Mouse (Mus musculus): Measurements from ENCODE around the gene Sptb.
A peak's percentile ranks its signal among the peaks of the same experiment; 100 is the strongest.

Gene Sptb

DNA sequence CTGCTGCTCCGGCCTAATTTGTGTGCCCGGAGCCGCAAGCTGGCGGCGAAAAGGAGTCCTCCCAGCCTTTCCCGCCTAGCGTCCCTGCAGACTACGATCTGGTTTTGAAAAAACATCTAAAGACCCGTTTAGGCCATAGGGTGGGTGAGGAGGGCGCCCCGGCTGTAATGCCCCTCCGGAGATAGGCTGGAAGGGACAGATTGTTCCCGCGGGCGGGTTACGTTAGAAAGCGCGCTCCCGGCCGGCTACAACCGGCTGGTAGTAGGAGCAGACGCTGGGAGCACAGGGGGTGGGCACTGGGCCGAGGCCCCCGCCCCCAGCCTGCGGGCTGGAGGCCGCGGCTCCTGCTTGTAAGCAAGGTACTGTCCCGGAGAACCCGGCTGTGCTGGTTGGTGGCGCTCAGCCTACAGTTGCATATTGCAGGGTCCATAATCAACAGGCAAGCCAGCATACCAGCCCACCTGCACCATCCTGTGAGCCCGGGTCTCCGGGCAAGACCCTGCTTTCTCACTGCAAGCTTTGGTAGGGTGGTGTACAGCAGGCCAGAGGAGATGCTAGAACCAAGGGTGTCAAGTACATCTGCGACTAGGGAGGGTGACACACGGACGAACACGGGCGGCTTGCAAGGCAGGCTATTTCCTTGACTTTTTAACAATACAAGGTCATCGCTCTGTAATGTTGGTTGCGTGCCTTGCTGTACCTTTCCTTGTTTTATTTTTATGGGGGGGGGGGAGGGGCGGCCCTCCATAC, at the start of gene Sptb:
TSS of gene Sptb (minus strand) at position 197 of the 750 bp plus-strand sequence.
- no peak for DNase-seq (ENCODE audit: low read depth, low spot score)

DNA sequence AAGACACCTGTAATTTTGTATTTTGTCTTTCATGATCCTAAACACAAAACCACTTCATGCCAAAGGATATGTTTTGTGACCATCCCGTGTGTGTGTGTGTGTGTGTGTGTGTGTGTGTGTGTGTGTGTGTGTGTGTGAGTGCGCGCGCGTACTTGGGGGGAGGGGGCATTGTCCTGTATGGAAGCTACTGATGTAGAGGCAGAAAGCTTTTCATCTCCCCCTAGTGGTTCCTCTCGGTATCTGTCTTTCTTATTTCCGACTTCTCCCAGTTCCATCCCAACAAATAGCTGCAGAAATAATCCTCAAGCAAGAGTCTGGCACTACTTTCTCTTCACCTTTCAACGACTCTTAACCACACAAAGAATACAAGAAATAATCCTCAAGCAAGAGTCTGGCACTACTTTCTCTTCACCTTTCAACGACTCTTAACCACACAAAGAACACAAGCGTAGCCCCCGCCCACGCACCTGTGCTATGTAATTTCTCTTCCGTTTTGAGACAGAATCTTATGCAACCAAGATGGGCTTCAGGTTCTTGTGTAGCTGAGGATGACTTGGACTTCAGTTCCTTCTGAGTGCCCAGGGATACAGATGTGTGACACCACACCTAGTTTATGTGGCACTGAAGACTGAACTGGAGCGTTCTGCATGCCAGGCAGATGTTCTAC, 42.4 kb upstream of the Sptb start:
- DNase-seq (ENCODE audit: low read depth, low spot score): peak; percentile 55

- no peak for DNase-seq (ENCODE audit: low read depth, low spot score)
These were observed 40.6 kb upstream of the Sptb start for GRCm38 (mm10) chr12:76750866-76751459.

- DNase-seq (ENCODE audit: low read depth, low spot score): no peak
These were observed 17.6 kb upstream of the Sptb start for GRCm38 (mm10) chr12:76727955-76728354.

- no peak for DNase-seq (ENCODE audit: low read depth, low spot score)
These were observed 11.7 kb upstream of the Sptb start for GRCm38 (mm10) chr12:76722026-76722425.

GRCm38 (mm10) chr12:76720572-76720971, 10.2 kb upstream of the Sptb start:
- no peak for DNase-seq (ENCODE audit: low read depth, low spot score)

DNA sequence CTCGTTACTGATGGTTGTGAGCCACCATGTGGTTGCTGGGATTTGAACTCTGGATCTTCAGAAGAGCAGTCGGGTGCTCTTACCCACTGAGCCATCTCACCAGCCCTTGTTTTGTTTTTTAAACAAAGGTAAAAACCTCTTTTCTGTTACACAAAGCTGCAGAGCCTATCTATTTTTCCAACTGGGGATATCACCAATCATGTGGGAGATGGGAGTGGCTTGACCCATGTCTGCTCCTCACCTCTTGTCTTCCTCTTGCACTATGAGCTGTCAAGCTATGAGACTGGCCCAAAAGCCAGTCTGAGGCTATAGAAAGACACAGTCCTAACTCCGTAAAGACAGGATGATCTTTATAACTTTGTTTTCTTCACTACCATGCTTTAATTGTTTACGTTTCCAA, 8.0 kb upstream of the Sptb start:
- no peak for DNase-seq (ENCODE audit: low read depth, low spot score)

DNA sequence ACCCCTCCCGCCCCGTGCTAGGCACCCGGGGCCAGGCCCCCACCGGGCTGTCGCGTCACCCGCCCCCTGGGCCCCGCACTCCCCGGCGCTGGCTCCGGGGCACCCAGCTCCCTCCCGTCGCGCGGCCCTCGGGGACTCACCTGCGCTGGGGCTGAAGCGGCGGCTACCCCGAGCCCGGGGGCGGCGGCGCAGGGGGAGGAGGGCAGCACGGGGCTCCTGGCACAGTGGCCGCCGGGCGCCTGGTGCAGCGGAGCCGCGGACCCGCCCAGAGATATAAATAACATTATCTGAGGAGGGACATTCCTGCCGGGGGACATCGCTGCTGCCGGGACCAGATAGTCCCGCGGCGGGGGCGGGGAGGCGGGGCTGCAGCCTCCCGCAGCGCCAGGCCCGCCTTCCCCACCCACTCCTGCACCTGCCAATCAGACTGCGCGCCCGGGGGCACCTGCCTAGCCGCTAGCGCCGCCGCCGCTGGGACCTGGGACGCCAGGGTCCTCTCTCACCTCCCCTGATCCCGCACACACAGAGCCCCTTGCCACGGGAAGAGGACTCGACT, 474 bp downstream of the Sptb start:
- no peak for DNase-seq (ENCODE audit: low read depth, low spot score)

DNA sequence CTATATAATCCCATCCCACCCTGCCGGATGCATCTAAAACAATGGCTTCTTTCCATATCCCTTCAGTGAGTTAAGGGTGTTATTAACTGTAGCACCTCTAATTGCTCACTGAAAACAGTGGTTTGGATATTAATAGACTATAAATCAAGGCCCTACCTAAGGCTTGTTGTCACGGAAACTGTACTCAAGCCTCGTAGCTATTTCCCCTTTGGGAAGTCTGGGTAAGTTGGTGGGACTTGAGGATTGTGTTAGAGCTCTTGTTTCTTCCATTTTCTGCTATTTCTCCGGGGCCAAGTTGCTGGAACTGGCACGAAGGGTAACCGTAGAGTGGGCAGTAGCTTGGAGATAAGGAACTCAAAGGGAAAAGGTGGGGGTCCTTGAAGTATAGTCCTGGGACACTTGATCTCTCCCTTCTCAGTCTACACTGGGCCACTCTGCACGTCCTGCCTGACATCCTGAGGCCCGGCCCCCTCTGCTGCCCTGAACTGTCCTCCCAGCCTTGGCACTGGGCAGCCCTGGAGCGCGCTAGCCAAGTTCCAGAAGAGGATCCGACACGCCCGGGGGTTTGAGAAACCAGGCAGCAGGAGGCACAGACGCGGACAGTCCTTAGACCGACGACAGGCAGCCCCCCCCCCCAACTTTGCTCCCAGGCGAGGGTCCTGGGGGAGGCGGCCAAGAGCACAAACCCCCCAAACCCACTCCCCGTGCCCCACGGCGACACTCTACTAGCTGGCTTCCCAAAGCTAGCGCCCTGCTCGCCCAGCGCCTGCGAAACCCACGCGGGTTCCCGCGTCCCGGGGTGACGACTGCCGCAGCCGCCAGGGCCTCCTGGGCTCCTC, 1.2 kb downstream of the Sptb start:
- no peak for DNase-seq (ENCODE audit: low read depth, low spot score)

- DNase-seq (ENCODE audit: low read depth, low spot score): no peak
These were observed 2.2 kb downstream of the Sptb start for GRCm38 (mm10) chr12:76708181-76708580.

GRCm38 (mm10) chr12:76696380-76696935, 13.9 kb downstream of the Sptb start:
- no peak for DNase-seq (ENCODE audit: low read depth, low spot score)

DNA sequence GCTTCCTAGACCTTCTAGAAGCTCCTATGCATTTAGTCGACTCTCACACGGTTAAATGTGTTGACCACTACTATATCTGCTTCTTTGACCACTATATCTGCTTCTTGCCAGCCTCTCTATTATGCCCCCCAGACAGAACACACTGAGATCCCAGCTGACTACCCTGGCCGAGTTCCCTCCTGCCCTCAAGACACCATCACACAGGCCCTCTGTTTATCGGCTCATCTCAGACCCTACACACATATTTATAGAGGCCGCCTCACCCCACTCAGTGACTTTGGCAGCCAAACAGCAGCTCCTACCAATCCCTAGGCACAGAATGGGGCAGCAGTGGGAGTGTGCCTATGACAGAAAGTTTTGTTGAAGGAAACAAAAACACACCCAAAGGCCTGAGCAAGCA, 14.6 kb downstream of the Sptb start:
- no peak for DNase-seq (ENCODE audit: low read depth, low spot score)

GRCm38 (mm10) chr12:76694801-76695505, 15.4 kb downstream of the Sptb start:
- DNase-seq (ENCODE audit: low read depth, low spot score): peak; percentile 58

DNA sequence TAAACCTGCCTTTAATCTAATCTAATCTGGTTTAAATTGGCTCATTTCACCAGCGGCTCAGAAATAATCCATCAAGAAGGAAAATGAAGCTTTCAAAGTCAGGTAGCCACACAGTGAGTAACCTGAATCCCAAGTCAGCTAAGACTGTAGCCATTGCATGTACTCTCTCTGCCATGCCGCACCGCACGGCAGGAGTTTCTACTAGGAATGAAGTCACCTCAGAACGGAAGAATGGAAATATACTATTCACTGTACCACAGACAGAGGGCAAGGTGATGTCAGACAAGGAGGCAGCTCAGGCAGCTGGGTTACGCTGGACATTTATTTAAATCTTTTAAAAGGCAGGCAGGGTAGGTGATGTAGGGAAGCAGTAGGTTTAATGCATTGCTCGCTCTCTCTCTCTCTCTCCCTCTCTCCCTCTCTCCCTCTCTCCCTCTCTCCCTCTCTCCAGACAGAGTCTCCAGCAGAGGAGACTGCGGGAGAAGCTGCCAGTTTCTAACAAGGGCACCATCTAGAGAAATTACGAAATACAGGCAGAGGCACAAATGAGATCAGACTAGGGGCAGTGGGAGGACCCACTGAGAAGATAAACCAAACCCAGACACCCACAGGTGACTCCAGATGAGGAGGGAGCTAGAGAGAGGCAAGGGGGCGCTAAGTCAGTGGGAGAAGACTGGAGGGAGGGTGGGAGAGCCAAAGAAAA, 22.7 kb downstream of the Sptb start:
- DNase-seq (ENCODE audit: low read depth, low spot score): no peak

- no peak for DNase-seq (ENCODE audit: low read depth, low spot score)
These were observed 24.7 kb downstream of the Sptb start for GRCm38 (mm10) chr12:76685647-76686046.

DNA sequence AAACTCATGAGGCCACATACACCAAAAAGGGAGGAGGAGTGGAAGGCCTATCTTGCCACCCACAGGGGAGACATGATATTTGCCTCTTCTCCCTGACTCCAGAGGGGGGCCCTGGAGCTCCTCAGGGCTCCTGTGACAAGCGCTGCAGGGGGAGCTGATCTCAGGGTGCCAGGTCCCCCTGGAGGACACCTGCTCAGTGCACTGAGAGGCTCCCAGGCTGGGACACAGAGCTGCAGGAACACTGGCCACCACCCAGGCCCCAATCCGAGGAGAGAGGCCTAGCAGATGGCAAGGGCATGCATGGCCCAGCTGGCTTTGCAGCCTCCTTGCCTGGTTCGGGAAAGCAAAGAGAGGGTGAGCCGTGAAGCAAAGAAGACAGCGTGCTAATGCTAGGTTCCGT, 25.9 kb downstream of the Sptb start:
- no peak for DNase-seq (ENCODE audit: low read depth, low spot score)

DNA sequence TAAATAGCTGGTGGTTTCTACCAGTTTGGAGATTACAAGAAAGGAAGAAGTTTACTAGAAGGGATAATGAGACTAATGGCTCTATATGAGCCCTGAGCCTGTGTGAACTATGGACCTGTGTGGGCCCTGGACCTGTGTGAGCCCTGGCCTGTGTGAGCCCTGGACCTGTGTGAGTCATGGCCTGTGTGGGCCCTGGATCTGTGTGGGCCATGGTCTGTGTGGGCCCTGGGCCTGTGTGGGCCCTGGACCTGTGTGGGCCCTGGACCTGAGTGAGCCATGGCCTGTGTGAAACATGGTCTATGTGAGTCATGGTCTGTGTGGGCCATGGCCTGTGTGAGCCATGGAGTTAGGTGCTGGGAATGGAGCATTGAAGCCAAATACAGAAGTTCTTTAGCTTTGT, 28.4 kb downstream of the Sptb start:
- DNase-seq (ENCODE audit: low read depth, low spot score): no peak

DNA sequence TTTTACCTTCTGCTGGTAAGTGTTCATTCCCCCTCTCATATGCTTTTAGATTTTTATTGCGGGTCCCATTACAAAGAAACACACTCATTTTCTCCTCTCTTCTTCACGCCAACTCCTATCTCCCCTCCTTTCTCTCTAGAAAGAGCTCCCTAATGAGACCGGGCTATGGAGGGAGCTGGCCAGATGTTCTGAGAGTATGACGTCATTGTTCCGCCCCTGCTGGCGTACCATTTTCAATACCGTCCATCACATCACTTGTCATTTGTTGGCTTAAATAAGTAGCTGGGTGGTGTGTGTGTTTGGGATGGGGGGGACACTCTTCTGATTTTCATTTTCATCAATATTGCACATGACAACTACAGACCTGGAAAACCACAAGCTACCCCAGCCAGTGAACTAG, 33.3 kb downstream of the Sptb start:
- no peak for DNase-seq (ENCODE audit: low read depth, low spot score)

- DNase-seq (ENCODE audit: low read depth, low spot score): no peak
These were observed 33.9 kb downstream of the Sptb start for GRCm38 (mm10) chr12:76676477-76676876.

DNA sequence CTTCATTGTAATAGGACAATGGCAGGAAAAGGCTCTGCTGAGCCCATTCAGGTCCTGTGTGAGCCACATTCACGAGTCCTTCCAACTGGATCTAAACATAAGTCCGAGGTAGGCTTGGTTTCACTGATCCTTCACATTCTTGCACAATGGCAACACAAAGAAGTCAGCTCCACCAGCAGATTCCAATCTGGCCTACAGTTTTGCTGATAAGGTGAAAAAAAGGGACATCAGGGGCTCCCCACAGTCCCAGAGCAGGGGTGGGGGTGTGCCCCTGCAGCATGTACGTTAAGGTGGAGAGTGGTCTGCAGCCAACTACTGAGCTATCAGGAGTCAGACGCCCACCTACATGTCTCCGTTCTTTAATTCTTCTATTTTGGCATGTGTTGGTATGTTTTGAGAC, 35.0 kb downstream of the Sptb start:
- DNase-seq (ENCODE audit: low read depth, low spot score): no peak
